Mouse (Mus musculus) adrenal gland, adult 18-20 months (tissue): ENCODE data around the gene Sirt5. TPM values are rescaled to one million over a fixed set of nuclear protein-coding genes. Genes with fewer than 3 reads are reported as not detected.
A peak's percentile ranks its signal among the peaks of the same experiment; 100 is the strongest.

ENCODE experiments used
- DNase-seq, 2 experiments: peaks; one replicate each; pipeline ENCODE4 v3.0.0; 2021 to 2022; ENCODE audit warnings: low spot score in 2 of 2
- total RNA-seq, 2 experiments: library from RNA; stranded (reverse); gene quantifications; 1 replicate in 1 of 2; 2 replicates in 1 of 2; pipeline ENCODE4 v1.2.3; 2021

Sirt5 gene
- total RNA-seq, 2 experiments from 2014 or later = 26.8 to 32.7 TPM

- DNase-seq = no peak
Observed at GRCm38 (mm10) chr13:43372892-43373291, 7.6 kb downstream of the Sirt5 start.

DNA sequence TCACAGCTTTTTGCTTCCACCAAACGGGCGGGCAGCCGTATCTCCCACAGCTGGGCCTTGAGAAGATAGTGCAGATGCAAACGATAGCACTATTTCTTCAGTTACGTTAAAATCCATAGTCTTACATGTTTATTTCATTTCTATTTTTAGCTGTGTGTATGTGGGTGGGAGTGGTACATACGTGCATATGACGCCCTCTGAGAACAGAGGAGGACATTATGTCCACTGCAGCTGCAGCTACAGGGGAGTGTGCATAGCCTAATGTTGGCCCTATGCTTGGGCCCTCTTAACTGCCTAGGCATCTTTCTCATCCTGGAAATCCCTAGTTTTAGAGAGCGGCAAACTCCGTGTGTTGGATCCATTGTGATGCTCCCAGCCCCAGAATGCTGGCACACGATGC lies 8.9 kb downstream of the Sirt5 start:
- no peak for DNase-seq

GRCm38 (mm10) chr13:43374918-43375432 lies 9.7 kb downstream of the Sirt5 start:
- no peak for DNase-seq

GRCm38 (mm10) chr13:43379989-43380388 lies 14.7 kb downstream of the Sirt5 start:
- DNase-seq = no peak

GRCm38 (mm10) chr13:43385321-43385720 lies 20.0 kb downstream of the Sirt5 start:
- no peak for DNase-seq

DNA sequence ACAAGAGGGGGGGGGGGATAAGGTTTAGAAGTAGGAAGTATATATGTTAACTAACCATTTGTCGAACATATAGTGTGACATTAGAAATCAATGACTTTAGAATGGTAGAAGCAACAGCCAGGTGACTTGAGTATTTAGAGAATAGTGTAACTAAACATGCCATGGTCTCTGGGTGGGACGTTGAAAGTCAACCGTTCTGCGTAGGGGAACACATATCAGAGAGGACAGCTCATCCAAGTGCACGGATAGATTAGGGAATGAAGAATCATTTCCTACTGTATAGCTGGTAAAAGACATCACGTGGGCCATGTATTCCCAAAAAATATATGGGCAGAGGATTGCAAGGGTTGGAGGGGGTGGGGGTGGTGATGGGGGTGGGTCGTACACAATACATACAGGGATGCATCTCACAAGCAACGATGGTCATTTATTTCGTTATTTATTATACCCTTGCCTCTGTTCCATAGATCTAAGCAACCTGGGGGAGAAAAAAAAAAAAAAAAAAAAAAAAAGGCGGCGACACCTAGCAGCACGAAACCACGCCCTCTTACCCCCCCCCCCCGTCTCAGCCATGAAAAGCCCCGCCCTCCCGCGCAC lies 32.5 kb downstream of the Sirt5 start:
- DNase-seq = no peak

DNA sequence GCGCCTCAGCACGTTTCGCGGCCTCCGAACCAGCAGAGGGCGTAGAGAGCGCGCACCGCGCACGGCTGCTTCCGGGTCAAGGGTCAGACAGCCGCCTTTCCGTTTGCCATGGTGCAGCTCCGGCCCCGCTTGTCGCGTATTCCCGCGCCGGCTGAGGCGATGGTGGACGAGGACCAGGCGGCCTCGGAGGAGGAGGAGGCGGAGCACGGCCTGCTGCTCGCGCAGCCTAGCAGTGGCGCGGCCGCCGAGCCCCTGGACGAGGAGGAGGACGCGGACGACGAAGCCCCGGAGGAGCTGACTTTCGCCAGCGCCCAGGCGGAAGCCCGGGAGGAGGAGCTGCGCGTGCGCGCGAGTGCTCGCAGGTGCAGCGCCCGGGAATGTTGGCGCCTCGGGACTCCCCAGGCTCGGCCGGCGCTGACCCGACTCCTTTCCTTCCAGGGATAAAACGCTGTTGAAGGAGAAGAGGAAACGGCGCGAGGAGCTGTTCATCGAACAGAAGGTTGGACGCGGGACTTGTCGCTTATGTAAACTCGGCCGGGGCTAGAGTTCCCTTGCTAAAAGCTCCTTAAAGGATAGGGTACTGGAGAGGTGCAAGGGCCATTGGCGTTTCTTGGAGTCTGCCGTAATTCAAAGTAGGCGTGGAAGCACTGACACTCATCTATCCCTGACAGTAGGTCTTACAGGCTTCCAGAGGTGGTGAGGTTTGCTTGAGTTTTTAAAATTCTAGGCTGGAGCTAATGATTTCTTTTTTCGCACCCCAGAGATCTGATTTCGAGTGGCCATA lies 33.2 kb downstream of the Sirt5 start, which contains the start of gene Nol7:
Gene Nol7 (plus strand): TSS at position 94 of the 784 bp plus-strand sequence.
- peak; percentile 96 for DNase-seq

DNA sequence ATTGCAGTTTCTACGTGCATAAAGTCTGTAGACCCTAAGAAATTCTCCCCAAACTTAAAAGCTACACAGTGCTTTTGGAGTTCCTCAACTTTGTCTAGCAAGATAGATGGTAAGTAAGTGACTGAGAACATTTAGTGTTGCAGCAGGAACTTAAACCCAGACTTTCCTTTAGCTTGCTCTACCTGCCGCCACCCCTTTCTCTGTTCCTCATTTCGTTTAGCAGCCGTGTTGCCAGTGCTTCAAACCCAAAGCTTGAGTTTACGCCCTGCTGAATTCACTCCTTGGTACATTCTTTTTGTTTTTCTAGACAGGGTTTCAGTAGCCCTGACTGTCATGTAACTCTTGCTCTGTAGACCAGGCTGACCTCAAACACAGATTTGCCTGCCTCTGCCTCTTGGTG lies 34.3 kb downstream of the Sirt5 start:
- no peak for DNase-seq

GRCm38 (mm10) chr13:43412311-43412710 lies 47.0 kb downstream of the Sirt5 start:
- DNase-seq = no peak

GRCm38 (mm10) chr13:43413611-43414010 lies 48.3 kb downstream of the Sirt5 start:
- DNase-seq = no peak

GRCm38 (mm10) chr13:43415249-43415648 lies 50.0 kb downstream of the Sirt5 start:
- no peak for DNase-seq

- no peak for DNase-seq
Observed at GRCm38 (mm10) chr13:43428436-43428835, 63.1 kb downstream of the Sirt5 start.

- DNase-seq = no peak
Observed at GRCm38 (mm10) chr13:43433395-43433794, 68.1 kb downstream of the Sirt5 start.

DNA sequence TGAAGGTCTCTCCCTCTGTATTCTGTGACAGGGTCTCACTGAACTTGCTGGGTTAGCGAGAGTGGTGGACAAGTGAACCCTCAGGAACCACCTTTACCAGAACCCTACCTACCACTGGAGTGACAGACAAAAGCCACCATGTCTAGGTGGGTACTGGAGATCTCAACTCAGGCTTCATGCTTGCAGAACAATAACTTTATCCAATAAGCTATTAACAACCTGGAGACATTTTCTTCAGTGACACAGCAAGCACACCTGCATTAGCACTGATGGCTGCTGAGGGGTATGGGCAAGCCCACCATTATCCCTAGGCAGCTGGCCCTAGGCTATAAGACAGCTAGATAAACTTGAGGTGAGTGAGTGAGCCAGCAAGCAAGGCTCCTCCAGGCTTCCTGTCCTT lies 75.1 kb downstream of the Sirt5 start:
- DNase-seq = no peak

- DNase-seq = no peak
Observed at GRCm38 (mm10) chr13:43442551-43442950, 77.3 kb downstream of the Sirt5 start.

DNA sequence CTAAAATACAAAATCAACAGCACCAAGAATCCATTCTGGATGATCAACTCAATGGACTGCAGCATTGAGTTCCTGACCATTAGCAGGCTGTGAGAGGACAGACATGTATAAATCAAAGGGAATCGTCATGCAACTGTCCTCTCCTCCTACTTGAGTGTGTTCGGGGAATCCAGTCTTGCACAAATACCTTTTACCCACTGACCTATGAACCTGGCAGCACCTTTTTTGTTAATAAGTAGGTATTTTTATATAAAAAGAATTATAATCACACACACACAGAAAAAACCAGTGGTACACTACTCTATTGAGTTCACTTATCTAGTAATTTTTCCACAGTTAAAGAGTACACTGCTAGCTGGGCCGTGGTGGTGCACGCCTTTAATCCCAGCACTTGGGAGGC lies 78.4 kb downstream of the Sirt5 start:
- DNase-seq = no peak

GRCm38 (mm10) chr13:43444717-43445116 lies 79.4 kb downstream of the Sirt5 start:
- no peak for DNase-seq

Other genes with a start within 250 kb of the Sirt5 start
- gene Tbc1d7, start 194.0 kb upstream of the Sirt5 start, total RNA-seq = 10 to 100 TPM; 11.4 to 13.5 TPM
- 10 to 100 TPM; 10.2 to 13.8 TPM for gene Gfod1, start 61.3 kb upstream of the Sirt5 start, total RNA-seq
- gene Nol7, start 32.9 kb downstream of the Sirt5 start, total RNA-seq = 100 to 1,000 TPM; 104 to 107 TPM
- 10 to 100 TPM; 57.4 to 73.0 TPM for gene Ranbp9, start 115.8 kb downstream of the Sirt5 start, total RNA-seq
- gene Mcur1, start 194.7 kb downstream of the Sirt5 start, total RNA-seq = 10 to 100 TPM; 38.5 to 61.5 TPM